Mouse (Mus musculus) inflammation-experienced regulatory T-cells, adult 6 months (primary cell): ENCODE data around the gene Dtnb. TPM values are rescaled to one million over a fixed set of nuclear protein-coding genes. Genes with fewer than 3 reads are reported as not detected.

Experiments
- ATAC-seq: one replicate; pipeline ENCODE4 v1.8.0; 2017
- polyA plus RNA-seq, 3 experiments: library from polyadenylated mRNA; unstranded; fragments of 100-300 nt; shearing (Covaris generic); gene quantifications; one replicate each; pipeline ENCODE4 v1.2.1; 2017

The Dtnb gene
- polyA plus RNA-seq, 3 experiments from 2014 or later = 16.7 to 34.2 (median 33.7) TPM

GRCm38 (mm10) chr12:3733328-3733727 is 161.1 kb downstream of the Dtnb start:
- ATAC-seq = no peak

- no peak for ATAC-seq
Observed at GRCm38 (mm10) chr12:3737009-3737408, 164.8 kb downstream of the Dtnb start.

- no peak for ATAC-seq
Observed at GRCm38 (mm10) chr12:3738741-3739529, 166.8 kb downstream of the Dtnb start.

- ATAC-seq = peak; percentile 83
Observed at GRCm38 (mm10) chr12:3739749-3740704, 167.8 kb downstream of the Dtnb start.

- no peak for ATAC-seq
Observed at GRCm38 (mm10) chr12:3740705-3741081, 168.5 kb downstream of the Dtnb start.

GRCm38 (mm10) chr12:3745432-3746105 is 173.4 kb downstream of the Dtnb start:
- peak; percentile 96 for ATAC-seq

GRCm38 (mm10) chr12:3746369-3746768 is 174.2 kb downstream of the Dtnb start:
- ATAC-seq = no peak

- no peak for ATAC-seq
Observed at GRCm38 (mm10) chr12:3747583-3747982, 175.4 kb downstream of the Dtnb start.

GRCm38 (mm10) chr12:3755522-3755921 is 183.3 kb downstream of the Dtnb start:
- peak; percentile 86 for ATAC-seq

- no peak for ATAC-seq
Observed at GRCm38 (mm10) chr12:3756216-3756615, 184.0 kb downstream of the Dtnb start.

GRCm38 (mm10) chr12:3758127-3758526 is 185.9 kb downstream of the Dtnb start:
- no peak for ATAC-seq

- peak; percentile 39 for ATAC-seq
Observed at GRCm38 (mm10) chr12:3759419-3759818, 187.2 kb downstream of the Dtnb start.

GRCm38 (mm10) chr12:3760876-3761590 is 188.9 kb downstream of the Dtnb start:
- ATAC-seq = no peak

- no peak for ATAC-seq
Observed at GRCm38 (mm10) chr12:3761591-3762295, 189.6 kb downstream of the Dtnb start.

GRCm38 (mm10) chr12:3764191-3764804 is 192.1 kb downstream of the Dtnb start:
- no peak for ATAC-seq

- ATAC-seq = no peak
Observed at GRCm38 (mm10) chr12:3767360-3767759, 195.2 kb downstream of the Dtnb start.

GRCm38 (mm10) chr12:3768391-3768790 is 196.2 kb downstream of the Dtnb start:
- no peak for ATAC-seq

GRCm38 (mm10) chr12:3770546-3770945 is 198.4 kb downstream of the Dtnb start:
- ATAC-seq = no peak

- ATAC-seq = no peak
Observed at GRCm38 (mm10) chr12:3771080-3771479, 198.9 kb downstream of the Dtnb start.

GRCm38 (mm10) chr12:3773643-3774042 is 201.5 kb downstream of the Dtnb start:
- no peak for ATAC-seq

GRCm38 (mm10) chr12:3776015-3776414 is 203.8 kb downstream of the Dtnb start:
- ATAC-seq = no peak
